Mouse (Mus musculus) embryonic fibroblast, embryonic 13.5 days (primary cell): ENCODE results near the gene Ccdc88a.

Experiments
- CTCF ChIP-seq: IDR thresholded peaks from 2 replicates; pipeline ENCODE4 v1.5.1; 2011; ENCODE audit warnings: mild to moderate bottlenecking, control low read depth, low read length, moderate library complexity, borderline replicate concordance; ENCODE audit not compliant: insufficient read depth
- POLR2A ChIP-seq: IDR thresholded peaks from 2 replicates; pipeline ENCODE4 v1.6.1; 2011; ENCODE audit warnings: low read depth, mild to moderate bottlenecking, control low read depth, low read length, moderate library complexity

GRCm38 (mm10) chr11:29493135-29493534 lies 119.7 kb downstream of the Ccdc88a start:
- TF ChIP-seq POLR2A (no peak), CTCF (no peak)
